Mouse (Mus musculus): ENCODE results near the gene Erc2. TPM values are rescaled to one million over a fixed set of nuclear protein-coding genes. Genes with fewer than 3 reads are reported as not detected.
"Not testable (repeated sequence)": the region's sequence is repeated elsewhere in the genome, so short reads cannot be mapped to it uniquely, and the experiment has no call there.

Erc2 gene
- polyA plus RNA-seq (2015; fragmentation: Nextera tagmentation; extraction: Ambion mirVana), result 13.7 and 14.9 TPM in 2 replicates

DNA sequence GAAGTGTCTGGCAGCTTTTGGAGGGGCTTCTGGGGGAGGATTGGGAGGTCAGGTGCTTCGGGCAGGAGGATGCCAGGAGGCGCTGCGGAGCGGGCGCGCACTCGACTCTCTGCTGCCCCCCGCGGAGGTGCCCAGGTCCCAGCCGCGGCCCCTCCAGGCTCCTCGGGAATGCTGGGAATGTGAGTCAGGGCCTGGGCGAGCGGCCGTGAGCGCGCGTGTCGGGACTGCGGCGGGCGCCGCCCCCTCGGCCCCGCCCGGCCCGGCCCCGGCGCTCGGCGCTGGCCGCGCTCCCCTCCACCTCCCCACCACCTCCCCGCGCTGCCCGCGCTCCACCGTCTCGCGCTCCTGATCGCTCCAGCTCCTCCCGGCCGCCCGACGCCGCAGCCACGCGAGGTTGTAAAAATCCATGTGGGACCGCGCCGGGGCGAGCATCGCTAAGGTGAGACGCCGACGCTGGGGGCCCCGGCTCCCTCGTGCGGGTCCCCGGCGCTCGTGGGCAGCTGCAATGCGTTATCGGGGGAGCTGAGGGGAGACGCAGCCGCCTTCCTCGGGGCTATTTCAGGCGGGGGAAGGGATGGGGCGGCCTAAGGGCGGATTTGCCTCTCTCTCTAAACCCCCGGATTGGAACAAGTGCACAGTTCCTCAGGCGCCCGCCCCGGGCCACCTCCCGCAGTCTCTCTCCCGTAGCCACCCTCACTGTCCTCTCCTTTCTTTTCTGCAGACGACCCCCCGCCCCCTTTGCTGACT is at the start of gene Erc2:
TSS of gene Erc2 (plus strand) at position 253 of the 747 bp plus-strand sequence.
- WGBS, result under 1% methylated on average over 76 of the region's 78 CpGs
- Histone ChIP-seq H3K4me3 (peak within 1 kb of the TSS; percentile 73), H3K27ac (no peak within 1 kb of the TSS), H3K9ac (peak within 1 kb of the TSS; percentile 71), H3K4me2 (peak within 1 kb of the TSS; percentile 98), H3K36me3 (no peaks in the 10 kb centered on the region), H3K9me3 (no peaks in the 10 kb centered on the region), H3K27me3 (peaks cover 24% of the 10 kb centered on the region), H3K4me1 (peaks cover 10% of the 10 kb centered on the region)
- peak; percentile 95 for ATAC-seq (ENCODE audit: insufficient number of reproducible peaks, insufficient read depth, low FRiP score, low TSS enrichment, low read depth)

- WGBS, result 74% methylated on average over 2 of the region's 2 CpGs
- Histone ChIP-seq H3K27ac (no peak overlapping the region), H3K4me1 (no peaks in the 10 kb centered on the region), H3K4me3 (no peak overlapping the region), H3K9ac (no peak overlapping the region), H3K4me2 (no peak overlapping the region), H3K36me3 (no peaks in the 10 kb centered on the region), H3K27me3 (no peaks in the 10 kb centered on the region), H3K9me3 (no peaks in the 10 kb centered on the region)
- no peak for ATAC-seq (ENCODE audit: insufficient number of reproducible peaks, insufficient read depth, low FRiP score, low TSS enrichment, low read depth)
These were observed 43.8 kb upstream of the Erc2 start for GRCm38 (mm10) chr14:27578443-27578842.

- H3K9ac ChIP-seq; H3K9me3 ChIP-seq; H3K27me3 ChIP-seq; H3K4me3 ChIP-seq; ATAC-seq (ENCODE audit: insufficient number of reproducible peaks, insufficient read depth, low FRiP score, low TSS enrichment, low read depth); H3K4me1 ChIP-seq; H3K27ac ChIP-seq; H3K4me2 ChIP-seq; H3K36me3 ChIP-seq: not testable (repeated sequence)
These were observed 32.6 kb upstream of the Erc2 start for GRCm38 (mm10) chr14:27589616-27590015.

DNA sequence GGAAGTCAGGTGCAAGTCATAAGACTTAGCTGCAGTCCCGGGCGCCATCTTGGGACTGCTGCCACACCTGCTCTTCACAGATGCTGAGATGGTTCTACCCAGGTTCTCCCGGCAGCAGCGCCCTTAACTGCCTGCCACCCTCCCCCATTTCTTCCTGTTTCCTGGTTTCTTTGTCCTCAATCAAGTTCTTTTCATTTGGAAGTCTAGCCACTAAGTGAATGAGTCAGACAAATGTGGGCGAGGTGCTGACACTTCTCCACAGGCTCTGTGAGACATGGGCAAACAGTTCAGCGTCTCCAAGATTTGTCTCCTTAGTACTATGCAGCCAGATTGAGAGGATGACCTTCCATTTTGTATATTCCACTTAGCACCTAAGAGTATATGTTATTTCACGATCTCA is 30.1 kb upstream of the Erc2 start:
- 88% methylated on average over 7 of the region's 7 CpGs for WGBS

GRCm38 (mm10) chr14:27596265-27596664 is 26.0 kb upstream of the Erc2 start:
- no peak overlapping the region for H3K27ac ChIP-seq
- H3K36me3 ChIP-seq, result no peaks in the 10 kb centered on the region
- no peaks in the 10 kb centered on the region for H3K4me1 ChIP-seq
- H3K9ac ChIP-seq, result no peak overlapping the region
- H3K9me3 ChIP-seq, result peaks cover 7% of the 10 kb centered on the region; the same call in 1 of the 2 replicates
- no peak overlapping the region for H3K4me3 ChIP-seq
- ATAC-seq (ENCODE audit: insufficient number of reproducible peaks, insufficient read depth, low FRiP score, low TSS enrichment, low read depth), result peak; percentile 81; the same call in 1 of the 2 replicates
- H3K4me2 ChIP-seq, result no peak overlapping the region
- 5% methylated on average over 7 of the region's 7 CpGs for WGBS
- H3K27me3 ChIP-seq, result no peaks in the 10 kb centered on the region

More for the DNA sequence above, 30.1 kb upstream of the Erc2 start:
- no peaks in the 10 kb centered on the region for H3K27me3 ChIP-seq
- no peaks in the 10 kb centered on the region for H3K4me1 ChIP-seq
- no peak overlapping the region for H3K9ac ChIP-seq
- peaks cover 7% of the 10 kb centered on the region; the same call in 1 of the 2 replicates for H3K9me3 ChIP-seq
- H3K36me3 ChIP-seq, result no peaks in the 10 kb centered on the region
- H3K4me2 ChIP-seq, result no peak overlapping the region
- no peak for ATAC-seq (ENCODE audit: insufficient number of reproducible peaks, insufficient read depth, low FRiP score, low TSS enrichment, low read depth)
- no peak overlapping the region for H3K4me3 ChIP-seq
- H3K27ac ChIP-seq, result no peak overlapping the region

DNA sequence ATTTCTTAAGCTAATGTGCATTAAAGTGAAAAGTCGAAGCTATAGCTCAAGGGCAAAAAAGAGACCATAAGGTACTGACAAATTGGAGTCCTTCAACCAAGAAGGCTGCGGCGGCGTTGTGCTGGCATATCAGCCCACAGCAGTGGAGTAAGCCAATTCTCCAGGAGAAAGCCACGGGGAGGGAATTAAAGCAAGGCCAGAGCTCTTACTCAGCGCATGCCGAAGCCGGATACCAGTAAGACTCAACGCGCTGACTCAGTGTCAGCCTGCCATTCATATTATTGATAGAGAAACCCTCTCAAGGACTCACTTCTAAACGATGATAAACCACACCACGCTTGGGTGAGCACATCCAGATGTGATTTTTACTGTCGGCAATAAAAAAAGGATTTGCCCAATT is 20.1 kb upstream of the Erc2 start:
- Histone ChIP-seq H3K27ac (no peak overlapping the region), H3K4me3 (no peak overlapping the region), H3K9ac (no peak overlapping the region), H3K36me3 (no peaks in the 10 kb centered on the region), H3K4me2 (no peak overlapping the region), H3K9me3 (no peaks in the 10 kb centered on the region), H3K27me3 (no peaks in the 10 kb centered on the region), H3K4me1 (0 out of 2 replicates have a peak, but pooled peaks cover under 1% of the 10 kb centered on the region)
- no peak for ATAC-seq (ENCODE audit: insufficient number of reproducible peaks, insufficient read depth, low FRiP score, low TSS enrichment, low read depth)
- 74% methylated on average over 13 of the region's 13 CpGs for WGBS

GRCm38 (mm10) chr14:27607419-27607818 is 14.8 kb upstream of the Erc2 start:
- no peak for ATAC-seq (ENCODE audit: insufficient number of reproducible peaks, insufficient read depth, low FRiP score, low TSS enrichment, low read depth)
- Histone ChIP-seq H3K4me3 (no peak overlapping the region), H3K9me3 (no peaks in the 10 kb centered on the region), H3K4me2 (no peak overlapping the region), H3K36me3 (no peaks in the 10 kb centered on the region), H3K4me1 (0 out of 2 replicates have a peak, but pooled peaks cover 4% of the 10 kb centered on the region), H3K27ac (no peak overlapping the region), H3K9ac (no peak overlapping the region), H3K27me3 (no peaks in the 10 kb centered on the region)
- 67% methylated on average over 3 of the region's 3 CpGs for WGBS

DNA sequence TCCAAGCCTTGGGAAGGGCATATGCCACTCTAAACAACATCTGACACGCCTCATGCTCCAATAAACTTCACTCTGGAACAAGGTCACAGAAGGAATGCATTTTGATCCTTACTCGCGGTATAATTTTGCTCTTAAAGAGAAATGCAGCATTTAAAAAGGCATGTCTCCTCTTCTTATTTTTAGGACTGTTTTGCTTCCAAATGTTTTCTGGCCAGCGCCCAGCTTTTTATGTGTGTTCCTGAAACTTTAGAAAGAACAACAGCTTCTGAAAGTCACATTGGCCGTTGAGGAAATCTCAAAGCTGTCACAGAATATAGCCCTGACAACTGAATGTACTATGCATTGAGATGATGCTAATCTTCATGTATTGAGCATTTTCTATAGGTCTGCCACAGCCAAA is 8.5 kb upstream of the Erc2 start:
- 45% methylated on average over 5 of the region's 5 CpGs for WGBS
- H3K27me3 ChIP-seq, result no peaks in the 10 kb centered on the region
- no peaks in the 10 kb centered on the region for H3K9me3 ChIP-seq
- no peak overlapping the region for H3K9ac ChIP-seq
- no peak overlapping the region for H3K27ac ChIP-seq
- ATAC-seq (ENCODE audit: insufficient number of reproducible peaks, insufficient read depth, low FRiP score, low TSS enrichment, low read depth), result no peak
- H3K36me3 ChIP-seq, result no peaks in the 10 kb centered on the region
- H3K4me3 ChIP-seq, result no peak overlapping the region
- 0 out of 2 replicates have a peak, but pooled peaks cover 4% of the 10 kb centered on the region for H3K4me1 ChIP-seq
- H3K4me2 ChIP-seq, result no peak overlapping the region

GRCm38 (mm10) chr14:27617286-27617685 is 4.9 kb upstream of the Erc2 start:
- no peak overlapping the region for H3K4me3 ChIP-seq
- H3K9me3 ChIP-seq, result no peaks in the 10 kb centered on the region

GRCm38 (mm10) chr14:27621576-27621975 is 652 bp upstream of the Erc2 start:
- Histone ChIP-seq H3K27ac (no peak overlapping the region), H3K36me3 (no peaks in the 10 kb centered on the region), H3K4me3 (no peak overlapping the region), H3K9ac (no peak overlapping the region), H3K9me3 (no peaks in the 10 kb centered on the region), H3K4me2 (peak overlapping the region; percentile 98), H3K4me1 (peaks cover 10% of the 10 kb centered on the region), H3K27me3 (peaks cover 24% of the 10 kb centered on the region)
- no peak for ATAC-seq (ENCODE audit: insufficient number of reproducible peaks, insufficient read depth, low FRiP score, low TSS enrichment, low read depth)
- WGBS, result 43% methylated on average over 8 of the region's 8 CpGs

More at GRCm38 (mm10) chr14:27617286-27617685, 4.9 kb upstream of the Erc2 start:
- no peak overlapping the region for H3K27ac ChIP-seq
- 0 out of 2 replicates have a peak, but pooled peaks cover 4% of the 10 kb centered on the region for H3K4me1 ChIP-seq
- 84% methylated on average over 3 of the region's 3 CpGs for WGBS
- 0 out of 2 replicates have a peak, but pooled peaks cover 5% of the 10 kb centered on the region for H3K27me3 ChIP-seq
- no peak overlapping the region for H3K9ac ChIP-seq
- ATAC-seq (ENCODE audit: insufficient number of reproducible peaks, insufficient read depth, low FRiP score, low TSS enrichment, low read depth), result no peak
- H3K4me2 ChIP-seq, result no peak overlapping the region
- no peaks in the 10 kb centered on the region for H3K36me3 ChIP-seq

DNA sequence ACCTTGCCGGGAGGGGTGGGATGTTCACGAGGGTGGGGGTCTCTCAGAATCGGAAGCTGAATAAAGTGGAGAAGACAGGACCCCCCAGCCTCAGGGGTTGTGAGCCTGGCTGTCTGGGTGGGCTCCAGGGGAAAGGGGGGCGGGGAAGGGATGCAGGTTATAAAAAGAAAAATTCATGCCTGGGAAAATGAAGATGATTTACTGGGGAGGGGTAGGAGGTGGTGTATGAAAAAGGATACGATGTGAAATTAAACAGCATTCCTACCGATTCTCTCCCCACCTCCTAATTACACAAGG is 643 bp downstream of the Erc2 start:
- peaks cover 24% of the 10 kb centered on the region for H3K27me3 ChIP-seq
- H3K4me2 ChIP-seq, result peak overlapping the region; percentile 98
- peak overlapping the region; percentile 71 for H3K9ac ChIP-seq
- no peaks in the 10 kb centered on the region for H3K9me3 ChIP-seq
- peak overlapping the region; percentile 73 for H3K4me3 ChIP-seq
- H3K4me1 ChIP-seq, result peaks cover 10% of the 10 kb centered on the region
- no peaks in the 10 kb centered on the region for H3K36me3 ChIP-seq
- no peak for ATAC-seq (ENCODE audit: insufficient number of reproducible peaks, insufficient read depth, low FRiP score, low TSS enrichment, low read depth)
- no peak overlapping the region for H3K27ac ChIP-seq
- 4% methylated on average over 6 of the region's 6 CpGs for WGBS

DNA sequence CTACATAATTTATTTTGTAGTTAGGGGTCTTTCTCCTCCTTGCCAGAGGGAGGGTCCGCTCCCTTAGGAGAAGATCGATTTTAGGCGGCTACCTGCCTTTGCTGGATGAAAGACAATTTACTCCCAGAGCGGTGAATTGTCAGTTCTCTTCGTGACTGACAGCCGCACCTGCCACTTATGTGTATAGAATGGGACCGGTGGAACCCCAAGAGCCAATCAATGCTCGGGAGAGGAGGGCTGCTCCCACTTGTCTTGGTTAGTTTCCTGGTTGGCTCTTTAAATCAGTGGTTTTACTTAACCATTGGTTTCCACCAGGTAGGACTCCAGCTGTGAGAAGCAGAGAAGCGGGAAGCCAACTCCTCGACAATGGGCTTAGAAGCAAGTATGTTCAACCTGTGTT is 1.1 kb downstream of the Erc2 start:
- Histone ChIP-seq H3K4me3 (peak overlapping the region; percentile 73), H3K36me3 (no peaks in the 10 kb centered on the region), H3K27me3 (peaks cover 24% of the 10 kb centered on the region), H3K9ac (no peak overlapping the region), H3K4me2 (peak overlapping the region; percentile 98), H3K9me3 (no peaks in the 10 kb centered on the region), H3K27ac (no peak overlapping the region), H3K4me1 (peaks cover 10% of the 10 kb centered on the region)
- 0 out of 2 replicates have a peak, but pooled peaks have one; percentile 48 for ATAC-seq (ENCODE audit: insufficient number of reproducible peaks, insufficient read depth, low FRiP score, low TSS enrichment, low read depth)
- WGBS, result 5% methylated on average over 10 of the region's 10 CpGs

Data from embryonic facial prominence, embryonic 13.5 days (tissue).